Mouse (Mus musculus) erythroblast, embryonic 14.5 days (primary cell): ENCODE data around the gene Prnd.

Experiments used
- GATA1 ChIP-seq: IDR thresholded peaks from 2 replicates; pipeline ENCODE4 v1.6.1; 2012; ENCODE audit warnings: low read length, inconsistent platforms, mixed read lengths
- TAL1 ChIP-seq: IDR thresholded peaks from 3 replicates; pipeline ENCODE4 v1.6.1; 2012; ENCODE audit warnings: low read length, inconsistent platforms, mixed read lengths

- no peak for TF ChIP-seq TAL1
- TF ChIP-seq GATA1, result no peak
Measured at GRCm38 (mm10) chr2:131996369-131996768, 45.7 kb downstream of the Prnd start.
